Mouse (Mus musculus): ENCODE data around the gene Klf3. TPM values are rescaled to one million over a fixed set of nuclear protein-coding genes. Genes with fewer than 3 reads are reported as not detected.

The Klf3 gene
- polyA plus RNA-seq (2015; fragmentation: Nextera tagmentation; extraction: Ambion mirVana) = 67.2 and 68.7 TPM in 2 replicates

- Histone ChIP-seq H3K9me3 (no peaks in the 10 kb centered on the region), H3K27ac (peak within 1 kb of the TSS; percentile 99), H3K9ac (peak within 1 kb of the TSS; percentile 99), H3K4me3 (peak within 1 kb of the TSS; percentile 94), H3K27me3 (no peaks in the 10 kb centered on the region), H3K4me1 (peaks cover 42% of the 10 kb centered on the region), H3K36me3 (no peaks in the 10 kb centered on the region), H3K4me2 (peak within 1 kb of the TSS; percentile 84)
- WGBS = under 1% methylated on average over 67 of the region's 116 CpGs
- ATAC-seq (ENCODE audit: borderline replicate concordance, extremely low read depth, low FRiP score, low TSS enrichment) = peak; percentile 96
These were observed at the start of gene Klf3 for GRCm38 (mm10) chr5:64802795-64803719. Gene Klf3 (plus strand): TSS chr5:64803388.

GRCm38 (mm10) chr5:64762295-64762694 is 40.9 kb upstream of the Klf3 start:
- Histone ChIP-seq H3K4me3 (no peak overlapping the region), H3K9ac (no peak overlapping the region), H3K9me3 (no peaks in the 10 kb centered on the region), H3K27me3 (no peaks in the 10 kb centered on the region), H3K4me1 (no peaks in the 10 kb centered on the region), H3K36me3 (no peaks in the 10 kb centered on the region), H3K27ac (no peak overlapping the region), H3K4me2 (no peak overlapping the region)
- no peak for ATAC-seq (ENCODE audit: borderline replicate concordance, extremely low read depth, low FRiP score, low TSS enrichment)
- 79% methylated on average over 4 of the region's 4 CpGs for WGBS

- no peak for ATAC-seq (ENCODE audit: borderline replicate concordance, extremely low read depth, low FRiP score, low TSS enrichment)
- Histone ChIP-seq H3K9me3 (no peaks in the 10 kb centered on the region; the same call in 1 of the 2 replicates), H3K4me3 (no peak overlapping the region)
These were observed 38.7 kb upstream of the Klf3 start for GRCm38 (mm10) chr5:64764452-64764851.

GRCm38 (mm10) chr5:64765765-64766164 is 37.4 kb upstream of the Klf3 start:
- H3K9ac ChIP-seq = no peak overlapping the region
- no peaks in the 10 kb centered on the region for H3K4me1 ChIP-seq
- no peaks in the 10 kb centered on the region for H3K27me3 ChIP-seq
- H3K9me3 ChIP-seq = no peaks in the 10 kb centered on the region; the same call in 1 of the 2 replicates
- WGBS = 89% methylated on average over 1 of the region's 1 CpGs
- no peak overlapping the region for H3K27ac ChIP-seq
- H3K4me2 ChIP-seq = no peak overlapping the region
- ATAC-seq (ENCODE audit: borderline replicate concordance, extremely low read depth, low FRiP score, low TSS enrichment) = no peak
- no peaks in the 10 kb centered on the region for H3K36me3 ChIP-seq
- H3K4me3 ChIP-seq = no peak overlapping the region

More at GRCm38 (mm10) chr5:64764452-64764851, 38.7 kb upstream of the Klf3 start:
- no peak overlapping the region for H3K4me2 ChIP-seq
- no peaks in the 10 kb centered on the region for H3K27me3 ChIP-seq
- H3K9ac ChIP-seq = no peak overlapping the region
- no peaks in the 10 kb centered on the region for H3K36me3 ChIP-seq
- no peaks in the 10 kb centered on the region for H3K4me1 ChIP-seq
- H3K27ac ChIP-seq = no peak overlapping the region

GRCm38 (mm10) chr5:64766626-64767025 is 36.6 kb upstream of the Klf3 start:
- Histone ChIP-seq H3K4me3 (no peak overlapping the region), H3K27ac (no peak overlapping the region), H3K9me3 (no peaks in the 10 kb centered on the region; the same call in 1 of the 2 replicates), H3K9ac (no peak overlapping the region), H3K27me3 (no peaks in the 10 kb centered on the region), H3K4me1 (no peaks in the 10 kb centered on the region), H3K36me3 (no peaks in the 10 kb centered on the region), H3K4me2 (no peak overlapping the region)
- WGBS = 95% methylated on average over 2 of the region's 2 CpGs
- no peak for ATAC-seq (ENCODE audit: borderline replicate concordance, extremely low read depth, low FRiP score, low TSS enrichment)

- H3K27me3 ChIP-seq = no peaks in the 10 kb centered on the region
- no peaks in the 10 kb centered on the region; the same call in 1 of the 2 replicates for H3K9me3 ChIP-seq
- H3K4me1 ChIP-seq = no peaks in the 10 kb centered on the region
- H3K27ac ChIP-seq = no peak overlapping the region
- no peak overlapping the region for H3K4me2 ChIP-seq
- no peak for ATAC-seq (ENCODE audit: borderline replicate concordance, extremely low read depth, low FRiP score, low TSS enrichment)
- no peaks in the 10 kb centered on the region for H3K36me3 ChIP-seq
- no peak overlapping the region for H3K4me3 ChIP-seq
- no peak overlapping the region for H3K9ac ChIP-seq
- WGBS = 80% methylated on average over 2 of the region's 2 CpGs
These were observed 31.6 kb upstream of the Klf3 start for GRCm38 (mm10) chr5:64771619-64772018.

GRCm38 (mm10) chr5:64778211-64778610 is 25.0 kb upstream of the Klf3 start:
- Histone ChIP-seq H3K9ac (no peak overlapping the region), H3K36me3 (no peaks in the 10 kb centered on the region), H3K4me3 (no peak overlapping the region), H3K9me3 (no peaks in the 10 kb centered on the region), H3K4me1 (no peaks in the 10 kb centered on the region), H3K4me2 (no peak overlapping the region), H3K27me3 (no peaks in the 10 kb centered on the region), H3K27ac (no peak overlapping the region)
- WGBS = 83% methylated on average over 5 of the region's 5 CpGs
- no peak for ATAC-seq (ENCODE audit: borderline replicate concordance, extremely low read depth, low FRiP score, low TSS enrichment)

- Histone ChIP-seq H3K4me2 (no peak overlapping the region), H3K36me3 (no peaks in the 10 kb centered on the region), H3K4me1 (no peaks in the 10 kb centered on the region), H3K27me3 (no peaks in the 10 kb centered on the region), H3K9ac (no peak overlapping the region), H3K4me3 (no peak overlapping the region), H3K27ac (no peak overlapping the region), H3K9me3 (no peaks in the 10 kb centered on the region)
- WGBS = 67% methylated on average over 2 of the region's 2 CpGs
- ATAC-seq (ENCODE audit: borderline replicate concordance, extremely low read depth, low FRiP score, low TSS enrichment) = no peak
These were observed 23.9 kb upstream of the Klf3 start for GRCm38 (mm10) chr5:64779285-64779684.

GRCm38 (mm10) chr5:64780778-64781177 is 22.4 kb upstream of the Klf3 start:
- H3K36me3 ChIP-seq = no peaks in the 10 kb centered on the region
- H3K4me2 ChIP-seq = no peak overlapping the region
- ATAC-seq (ENCODE audit: borderline replicate concordance, extremely low read depth, low FRiP score, low TSS enrichment) = no peak
- no peak overlapping the region for H3K27ac ChIP-seq
- WGBS = 60% methylated on average over 7 of the region's 7 CpGs
- no peak overlapping the region for H3K4me3 ChIP-seq
- H3K4me1 ChIP-seq = no peaks in the 10 kb centered on the region
- H3K9me3 ChIP-seq = no peaks in the 10 kb centered on the region
- no peaks in the 10 kb centered on the region for H3K27me3 ChIP-seq
- no peak overlapping the region for H3K9ac ChIP-seq

- H3K9me3 ChIP-seq = no peaks in the 10 kb centered on the region
- H3K4me2 ChIP-seq = no peak overlapping the region
- 90% methylated on average over 1 of the region's 1 CpGs for WGBS
- no peaks in the 10 kb centered on the region for H3K4me1 ChIP-seq
- no peak for ATAC-seq (ENCODE audit: borderline replicate concordance, extremely low read depth, low FRiP score, low TSS enrichment)
- no peaks in the 10 kb centered on the region for H3K36me3 ChIP-seq
- no peak overlapping the region for H3K27ac ChIP-seq
- no peak overlapping the region for H3K4me3 ChIP-seq
- H3K27me3 ChIP-seq = no peaks in the 10 kb centered on the region
- no peak overlapping the region for H3K9ac ChIP-seq
These were observed 15.0 kb upstream of the Klf3 start for GRCm38 (mm10) chr5:64788175-64788574.

GRCm38 (mm10) chr5:64798209-64798608 is 5.0 kb upstream of the Klf3 start:
- 70% methylated on average over 4 of the region's 4 CpGs for whole genome bisulfite sequencing
- Histone ChIP-seq H3K27me3 (no peaks in the 10 kb centered on the region), H3K9ac (no peak overlapping the region), H3K36me3 (no peaks in the 10 kb centered on the region), H3K4me1 (peaks cover 11% of the 10 kb centered on the region; the same call in 1 of the 2 replicates), H3K4me2 (no peak overlapping the region), H3K9me3 (no peaks in the 10 kb centered on the region), H3K27ac (no peak overlapping the region), H3K4me3 (no peak overlapping the region)
- no peak for ATAC-seq (ENCODE audit: borderline replicate concordance, extremely low read depth, low FRiP score, low TSS enrichment)

- H3K4me2 ChIP-seq = no peak overlapping the region
- peaks cover 29% of the 10 kb centered on the region for H3K4me1 ChIP-seq
- no peaks in the 10 kb centered on the region for H3K27me3 ChIP-seq
- no peaks in the 10 kb centered on the region for H3K9me3 ChIP-seq
- 80% methylated on average over 2 of the region's 2 CpGs for WGBS
- H3K36me3 ChIP-seq = no peaks in the 10 kb centered on the region
- no peak overlapping the region for H3K27ac ChIP-seq
- no peak overlapping the region for H3K9ac ChIP-seq
- H3K4me3 ChIP-seq = no peak overlapping the region
- ATAC-seq (ENCODE audit: borderline replicate concordance, extremely low read depth, low FRiP score, low TSS enrichment) = no peak
These were observed 1.6 kb upstream of the Klf3 start for GRCm38 (mm10) chr5:64801545-64801944.

All from lung, embryonic 15.5 days (tissue).